ENCODE assay signal across 21 mouse cellular contexts in the genomic region with DNA sequence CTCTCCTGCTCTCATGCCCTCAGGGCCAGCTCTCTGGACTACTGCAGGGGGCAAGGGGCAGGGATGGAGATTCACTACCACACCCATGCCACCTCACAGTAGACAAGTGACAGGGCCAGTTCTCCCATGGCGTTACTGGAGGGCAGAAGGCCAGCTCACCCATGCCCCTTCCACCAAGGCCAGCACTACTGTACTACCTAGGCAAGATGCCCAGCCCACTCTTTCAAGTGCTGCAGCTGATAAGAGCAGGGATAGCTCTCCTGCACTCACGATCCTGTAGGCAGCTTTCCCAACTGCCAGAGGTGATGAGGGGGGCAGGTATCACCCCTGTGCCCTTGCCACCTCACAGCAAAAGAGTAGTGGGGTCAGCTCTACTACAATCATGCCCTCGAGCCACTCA.
DNase-seq lines count a peak whose midpoint lies in the region; ATAC-seq and TF ChIP-seq lines count a peak whose summit lies in the region.
"Had no signal": no experiment of that assay in that cellular context is flagged by ENCODE, and none has a peak within 500 bp of the region (broad histone marks: within the 10 kb centered on the region; RNA-seq: fewer than 3 reads in every experiment).

No protein-coding gene starts in this region.

- no peak for TF ChIP-seq CTCF in lung, adult 2 months (IDR thresholded peaks at IDR 0.05; ENCODE audit: insufficient read depth, low read length)

- peak; percentile 14; the same call in 1 of the 2 replicates for ATAC-seq in lung, embryonic 15.5 days (ENCODE audit: borderline replicate concordance, extremely low read depth, low FRiP score, low TSS enrichment)
- ATAC-seq in heart, embryonic 14.5 days (ENCODE audit: insufficient number of reproducible peaks, insufficient read depth, low FRiP score, low read depth): peak; percentile 68; the same call in 1 of the 2 replicates
- ATAC-seq: intestine, postnatal 0 days had no signal

- no peaks in the 10 kb centered on the region for H3K36me3 ChIP-seq in lung, embryonic 15.5 days
- no peaks in the 10 kb centered on the region for H3K36me3 ChIP-seq in heart, embryonic 14.5 days (ENCODE audit: control insufficient read depth, insufficient read depth, low read length)
- H3K36me3 ChIP-seq: embryonic facial prominence, embryonic 13.5 days; forebrain, embryonic 12.5 days; hindbrain, embryonic 10.5 days; limb, embryonic 15.5 days had no signal

- no peaks in the 10 kb centered on the region for H3K9me3 ChIP-seq in lung, embryonic 15.5 days
- H3K9me3 ChIP-seq in heart, embryonic 14.5 days (ENCODE audit: control insufficient read depth, low read length): no peaks in the 10 kb centered on the region
- H3K9me3 ChIP-seq: embryonic facial prominence, embryonic 13.5 days; forebrain, embryonic 12.5 days; hindbrain, embryonic 10.5 days; limb, embryonic 15.5 days had no signal

- DNase-seq in adrenal gland, postnatal 10 days: peak; percentile 2
- no peak for DNase-seq in adrenal gland, postnatal 36 days
- no peak for DNase-seq in lung, adult 2 months
- DNase-seq in heart, postnatal 36 days: peak; percentile 35 to 36
- no peak for DNase-seq in cerebellum, postnatal 36 days
- no peak for DNase-seq in neural tube, embryonic 10.5 days (ENCODE audit: extremely low spot score, low spot score)
- DNase-seq: cerebellum, adult 11 months; cerebellum, postnatal 14 days; gastrocnemius, postnatal 36 days; lung, postnatal 4 days had no signal

- intact Hi-C loops in heart, postnatal 36 days (cut with DNase I): no loop called here

- WGBS in lung, embryonic 15.5 days: 56% methylated on average over 3 of the region's 3 CpGs
- 68% methylated on average over 3 of the region's 3 CpGs for WGBS in lung, adult 2 months
- WGBS in heart, embryonic 14.5 days: 31% methylated on average over 3 of the region's 3 CpGs

- no peak overlapping the region for H3K27ac ChIP-seq in lung, embryonic 15.5 days
- no peak overlapping the region for H3K27ac ChIP-seq in heart, embryonic 14.5 days (replicated peaks in 1 of 2; ENCODE audit: control insufficient read depth in 1 of 2, insufficient read depth in 1 of 2, low read depth in 2 of 2, low read length in 2 of 2)
- H3K27ac ChIP-seq: embryonic facial prominence, embryonic 13.5 days; forebrain, embryonic 12.5 days; hindbrain, embryonic 10.5 days; limb, embryonic 15.5 days; liver, embryonic 14.5 days; stomach, postnatal 0 days had no signal

- no peaks in the 10 kb centered on the region for H3K27me3 ChIP-seq in lung, embryonic 15.5 days
- H3K27me3 ChIP-seq in heart, embryonic 14.5 days (ENCODE audit: control insufficient read depth, insufficient read depth, low read length): no peaks in the 10 kb centered on the region
- H3K27me3 ChIP-seq: embryonic facial prominence, embryonic 13.5 days; forebrain, embryonic 12.5 days; limb, embryonic 15.5 days had no signal

- TF ChIP-seq POLR2A in lung, adult 2 months (IDR thresholded peaks at IDR 0.05; ENCODE audit: borderline replicate concordance, extremely low read depth, low read depth, low read length): no peak

- H3K9ac ChIP-seq in lung, embryonic 15.5 days: no peak overlapping the region
- no peak overlapping the region for H3K9ac ChIP-seq in heart, embryonic 14.5 days (ENCODE audit: low read length)
- H3K9ac ChIP-seq: embryonic facial prominence, embryonic 13.5 days; forebrain, embryonic 12.5 days; limb, embryonic 15.5 days; liver, embryonic 14.5 days had no signal

- no peak overlapping the region for H3K4me2 ChIP-seq in lung, embryonic 15.5 days
- no peak overlapping the region for H3K4me2 ChIP-seq in heart, embryonic 14.5 days (ENCODE audit: low read length)
- H3K4me2 ChIP-seq: embryonic facial prominence, embryonic 13.5 days; forebrain, embryonic 12.5 days; limb, embryonic 15.5 days; midbrain, embryonic 11.5 days had no signal

- H3K4me3 ChIP-seq in lung, embryonic 15.5 days: no peak overlapping the region
- H3K4me3 ChIP-seq in lung, adult 2 months (replicated peaks; ENCODE audit: extremely low read depth, low read depth, low read length): no peak overlapping the region
- H3K4me3 ChIP-seq in heart, embryonic 14.5 days (ENCODE audit: control insufficient read depth in 1 of 2, insufficient read depth in 1 of 2, low read depth in 1 of 2, low read length in 2 of 2): no peak overlapping the region
- H3K4me3 ChIP-seq: embryonic facial prominence, embryonic 13.5 days; erythroblast, embryonic 14.5 days; forebrain, embryonic 12.5 days; hindbrain, embryonic 10.5 days; limb, embryonic 15.5 days had no signal

- no peaks in the 10 kb centered on the region for H3K4me1 ChIP-seq in lung, embryonic 15.5 days
- H3K4me1 ChIP-seq in lung, adult 2 months (ENCODE audit: control insufficient read depth, insufficient read depth, low read length): no peaks in the 10 kb centered on the region
- peaks cover 4 to 8% of the 10 kb centered on the region in 2 experiments; a peak in 2 of 4 replicates for H3K4me1 ChIP-seq in heart, embryonic 14.5 days (ENCODE audit: control insufficient read depth in 2 of 2, insufficient read depth in 2 of 2, low read length in 2 of 2)
- H3K4me1 ChIP-seq: embryonic facial prominence, embryonic 13.5 days; forebrain, embryonic 12.5 days; hindbrain, embryonic 10.5 days; limb, embryonic 15.5 days had no signal

Comparison
In these comparisons a context has a peak if more than half of its experiments do, and no peak if none do; other contexts are left out.
1. DNase-seq: peak in adrenal gland, postnatal 10 days (single experiment) and heart, postnatal 36 days (2 of 2); none in adrenal gland, postnatal 36 days (0 of 2), lung, adult 2 months (single experiment), cerebellum, postnatal 36 days (0 of 2) and neural tube, embryonic 10.5 days (single experiment).